10 mouse cellular contexts compared by ENCODE assay signal in the genomic region with DNA sequence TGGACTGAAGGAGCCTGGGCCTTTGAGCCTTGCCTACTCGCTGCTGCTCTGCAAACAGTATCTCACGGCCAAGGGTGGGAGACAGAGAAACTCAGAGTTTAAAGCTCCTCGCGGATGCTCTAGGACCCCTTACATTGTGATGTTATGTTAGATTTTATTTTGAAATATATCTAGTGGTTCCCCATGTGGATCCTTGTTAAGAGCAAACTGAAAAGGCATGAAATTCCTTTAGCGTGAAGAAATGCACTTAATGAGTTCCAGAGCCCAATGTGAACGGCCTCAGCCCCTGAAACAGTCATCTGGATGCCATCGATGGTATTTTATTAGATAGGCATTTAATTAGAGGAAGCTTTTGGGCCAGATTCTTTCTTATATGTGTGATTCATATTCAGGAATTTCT.
DNase-seq lines count a peak whose midpoint lies in the region; ATAC-seq lines count a peak whose summit lies in the region.
"Had no signal": no experiment of that assay in that cellular context is flagged by ENCODE, and none has a peak within 500 bp of the region (broad histone marks: within the 10 kb centered on the region; RNA-seq: fewer than 3 reads in every experiment).

No protein-coding gene starts in this region.

- no peak overlapping the region for H3K4me2 ChIP-seq in forebrain, embryonic 12.5 days
- H3K4me2 ChIP-seq in forebrain, embryonic 15.5 days (replicated peaks) = no peak overlapping the region
- no peak overlapping the region for H3K4me2 ChIP-seq in kidney, embryonic 16.5 days (replicated peaks; ENCODE audit: low read depth, low read length)
- no peak overlapping the region for H3K4me2 ChIP-seq in intestine, embryonic 16.5 days (ENCODE audit: low read depth, low read length)

- peaks cover 14% of the 10 kb centered on the region; the same call in 1 of the 2 replicates for H3K4me1 ChIP-seq in forebrain, embryonic 12.5 days
- H3K4me1 ChIP-seq in forebrain, embryonic 15.5 days = no peaks in the 10 kb centered on the region; the same call in 1 of the 2 replicates
- peaks cover 12% of the 10 kb centered on the region; the same call in 1 of the 2 replicates for H3K4me1 ChIP-seq in kidney, embryonic 16.5 days (ENCODE audit: insufficient read depth, low read length)
- H3K4me1 ChIP-seq in intestine, embryonic 16.5 days (ENCODE audit: control insufficient read depth, insufficient read depth, low read length) = 0 out of 2 replicates have a peak, but pooled peaks cover 4% of the 10 kb centered on the region

- peaks cover 29% of the 10 kb centered on the region for H3K36me3 ChIP-seq in forebrain, embryonic 12.5 days (replicated peaks)
- H3K36me3 ChIP-seq in forebrain, embryonic 15.5 days = peaks cover 13% of the 10 kb centered on the region; the same call in 1 of the 2 replicates
- peaks cover 42% of the 10 kb centered on the region for H3K36me3 ChIP-seq in kidney, embryonic 16.5 days (ENCODE audit: insufficient read depth, low read length)
- peaks cover 11% of the 10 kb centered on the region for H3K36me3 ChIP-seq in intestine, embryonic 16.5 days (ENCODE audit: control insufficient read depth, insufficient read depth, low read length)

- no peak for ATAC-seq in forebrain, embryonic 12.5 days (ENCODE audit: low FRiP score)
- ATAC-seq in forebrain, embryonic 15.5 days (replicated peaks) = no peak
- no peak for ATAC-seq in kidney, embryonic 16.5 days (ENCODE audit: low FRiP score, low TSS enrichment)
- peak; percentile 33; the same call in 1 of the 2 replicates for ATAC-seq in intestine, embryonic 16.5 days

- no peak overlapping the region for H3K4me3 ChIP-seq in forebrain, embryonic 12.5 days (replicated peaks)
- H3K4me3 ChIP-seq in forebrain, embryonic 15.5 days = no peak overlapping the region
- no peak overlapping the region for H3K4me3 ChIP-seq in kidney, embryonic 16.5 days (ENCODE audit: low read length)
- H3K4me3 ChIP-seq in intestine, embryonic 16.5 days (ENCODE audit: low read length) = no peak overlapping the region

- H3K27ac ChIP-seq in forebrain, embryonic 12.5 days = peak overlapping the region; percentile 65; the same call in 1 of the 2 replicates
- no peak overlapping the region for H3K27ac ChIP-seq in forebrain, embryonic 15.5 days (replicated peaks)
- 0 out of 2 replicates have a peak overlapping the region, but pooled peaks have one; percentile 1 for H3K27ac ChIP-seq in kidney, embryonic 16.5 days (ENCODE audit: low read length)
- peak overlapping the region; percentile 50; the same call in 1 of the 2 replicates for H3K27ac ChIP-seq in intestine, embryonic 16.5 days (ENCODE audit: low read length)

- H3K9ac ChIP-seq in forebrain, embryonic 12.5 days = no peak overlapping the region
- H3K9ac ChIP-seq in forebrain, embryonic 15.5 days (replicated peaks) = no peak overlapping the region
- H3K9ac ChIP-seq in kidney, embryonic 16.5 days (replicated peaks; ENCODE audit: low read length) = no peak overlapping the region
- no peak overlapping the region for H3K9ac ChIP-seq in intestine, embryonic 16.5 days (ENCODE audit: low read depth, low read length)

- DNase-seq in kidney, postnatal 4 days = no peak
- DNase-seq in embryo, embryonic 11 days = peak; percentile 71
- no peak for DNase-seq in left cerebral cortex, postnatal 10 days (ENCODE audit: extremely low spot score in 1 of 2, low spot score in 2 of 2)
- DNase-seq in thymus, postnatal 10 days (ENCODE audit: low spot score in 2 of 2) = no peak
- DNase-seq: cerebellum, adult 9-11 months; kidney, postnatal 14 days had no signal

- intact Hi-C loops in left cerebral cortex, postnatal 10 days (cut with DNase I) = no loop called here

- WGBS in forebrain, embryonic 12.5 days = 57% methylated on average over 7 of the region's 7 CpGs
- WGBS in forebrain, embryonic 15.5 days = 53% methylated on average over 7 of the region's 7 CpGs
- 62% methylated on average over 7 of the region's 7 CpGs for WGBS in kidney, embryonic 16.5 days
- 48% methylated on average over 7 of the region's 7 CpGs for WGBS in intestine, embryonic 16.5 days

- no peaks in the 10 kb centered on the region for H3K9me3 ChIP-seq in forebrain, embryonic 12.5 days
- H3K9me3 ChIP-seq in forebrain, embryonic 15.5 days = no peaks in the 10 kb centered on the region
- no peaks in the 10 kb centered on the region for H3K9me3 ChIP-seq in kidney, embryonic 16.5 days (ENCODE audit: low read length)
- H3K9me3 ChIP-seq in intestine, embryonic 16.5 days (ENCODE audit: control insufficient read depth, low read length) = no peaks in the 10 kb centered on the region

- no peaks in the 10 kb centered on the region for H3K27me3 ChIP-seq in forebrain, embryonic 12.5 days
- H3K27me3 ChIP-seq in forebrain, embryonic 15.5 days = no peaks in the 10 kb centered on the region
- no peaks in the 10 kb centered on the region for H3K27me3 ChIP-seq in kidney, embryonic 16.5 days (ENCODE audit: insufficient read depth, low read length)
- no peaks in the 10 kb centered on the region for H3K27me3 ChIP-seq in intestine, embryonic 16.5 days (replicated peaks; ENCODE audit: control insufficient read depth, insufficient read depth, low read length)
